Mouse (Mus musculus): Measurements from ENCODE around the gene Cage1. TPM values are rescaled to one million over a fixed set of nuclear protein-coding genes. Genes with fewer than 3 reads are reported as not detected.

Cage1 gene
- polyA plus RNA-seq, 1 experiment from 2014 or later: 1.6 TPM

- Histone ChIP-seq H3K4me3 (replicated peaks) (no peak overlapping the region), H3K36me3 (peaks cover 58% of the 10 kb centered on the region), H3K9ac (replicated peaks) (no peak overlapping the region), H3K9me3 (no peaks in the 10 kb centered on the region), H3K4me2 (no peak overlapping the region), H3K27me3 (no peaks in the 10 kb centered on the region), H3K27ac (no peak overlapping the region), H3K4me1 (replicated peaks) (no peaks in the 10 kb centered on the region)
- 89% methylated on average over 10 of the region's 11 CpGs for WGBS
- ATAC-seq (ENCODE audit: insufficient number of reproducible peaks, insufficient read depth, low FRiP score, low TSS enrichment, low read depth): no peak
Observed at GRCm38 (mm10) chr13:38062678-38063077, 25.8 kb upstream of the Cage1 start.

- no peak for ATAC-seq (ENCODE audit: insufficient number of reproducible peaks, insufficient read depth, low FRiP score, low TSS enrichment, low read depth)
- Histone ChIP-seq H3K9me3 (no peaks in the 10 kb centered on the region), H3K36me3 (peaks cover 94% of the 10 kb centered on the region), H3K4me1 (replicated peaks) (no peaks in the 10 kb centered on the region), H3K4me3 (replicated peaks) (no peak overlapping the region), H3K9ac (replicated peaks) (no peak overlapping the region), H3K4me2 (no peak overlapping the region), H3K27me3 (no peaks in the 10 kb centered on the region), H3K27ac (no peak overlapping the region)
- 90% methylated on average over 3 of the region's 3 CpGs for WGBS
Observed at GRCm38 (mm10) chr13:38049888-38050287, 13.0 kb upstream of the Cage1 start.

- ATAC-seq (ENCODE audit: insufficient number of reproducible peaks, insufficient read depth, low FRiP score, low TSS enrichment, low read depth): no peak
- H3K4me2 ChIP-seq: peak overlapping the region; percentile 91
- H3K27ac ChIP-seq: no peak overlapping the region
- H3K9me3 ChIP-seq: no peaks in the 10 kb centered on the region
- no peaks in the 10 kb centered on the region for H3K27me3 ChIP-seq
- 43% methylated on average over 12 of the region's 12 CpGs for WGBS
- H3K4me1 ChIP-seq (replicated peaks): peaks cover 17% of the 10 kb centered on the region
- peak overlapping the region; percentile 88 for H3K9ac ChIP-seq (replicated peaks)
- peaks cover 30% of the 10 kb centered on the region for H3K36me3 ChIP-seq
- H3K4me3 ChIP-seq (replicated peaks): peak overlapping the region; percentile 87
Observed at GRCm38 (mm10) chr13:38037811-38038210, 942 bp upstream of the Cage1 start.

DNA sequence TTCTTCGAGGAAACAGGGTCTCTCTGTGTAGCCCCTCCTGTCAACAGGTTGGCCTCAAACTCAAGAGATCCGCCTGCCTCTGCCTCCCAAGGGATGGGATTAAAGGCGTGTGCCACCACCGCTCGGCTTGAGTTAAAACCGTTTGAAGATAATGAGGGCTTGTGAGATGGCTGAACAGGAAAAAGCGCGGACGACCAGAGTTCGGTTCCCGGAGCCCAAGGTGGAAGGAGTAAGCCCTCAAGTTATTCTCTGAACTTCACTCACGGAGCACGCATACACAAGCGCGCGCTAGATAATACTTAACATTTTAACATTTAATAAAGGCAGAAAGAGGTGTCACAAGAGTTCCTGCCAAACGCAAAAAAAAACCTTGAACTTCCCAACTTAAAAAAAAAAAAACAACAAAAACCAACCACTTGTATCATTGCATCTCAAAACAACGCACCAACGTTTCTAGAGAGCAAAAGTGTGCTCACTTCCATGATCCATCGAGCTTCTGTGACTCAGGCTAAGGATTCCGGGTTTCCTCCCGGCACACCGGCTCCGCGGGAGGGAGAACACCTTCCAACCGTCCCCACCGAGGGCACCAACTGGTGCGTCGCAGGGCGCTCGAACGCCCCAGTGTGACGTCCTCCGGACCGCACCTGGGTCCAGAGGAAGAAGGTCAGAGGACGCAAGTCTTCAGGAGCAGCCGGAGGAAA is 376 bp downstream of the Cage1 start, which contains the start of gene Riok1:
Gene Riok1, plus strand, starts transcription at position 653 of the 701 bp plus-strand sequence.
- H3K9ac ChIP-seq (replicated peaks): peak within 1 kb of the TSS; percentile 88
- H3K4me2 ChIP-seq: peak within 1 kb of the TSS; percentile 91
- peak within 1 kb of the TSS; percentile 86 for H3K27ac ChIP-seq
- H3K4me1 ChIP-seq (replicated peaks): peaks cover 17% of the 10 kb centered on the region
- peaks cover 17% of the 10 kb centered on the region for H3K36me3 ChIP-seq
- 10% methylated on average over 37 of the region's 37 CpGs for WGBS
- H3K9me3 ChIP-seq: no peaks in the 10 kb centered on the region
- peak; percentile 64; the same call in 1 of the 2 replicates for ATAC-seq (ENCODE audit: insufficient number of reproducible peaks, insufficient read depth, low FRiP score, low TSS enrichment, low read depth)
- peak within 1 kb of the TSS; percentile 87 for H3K4me3 ChIP-seq (replicated peaks)
- no peaks in the 10 kb centered on the region for H3K27me3 ChIP-seq

DNA sequence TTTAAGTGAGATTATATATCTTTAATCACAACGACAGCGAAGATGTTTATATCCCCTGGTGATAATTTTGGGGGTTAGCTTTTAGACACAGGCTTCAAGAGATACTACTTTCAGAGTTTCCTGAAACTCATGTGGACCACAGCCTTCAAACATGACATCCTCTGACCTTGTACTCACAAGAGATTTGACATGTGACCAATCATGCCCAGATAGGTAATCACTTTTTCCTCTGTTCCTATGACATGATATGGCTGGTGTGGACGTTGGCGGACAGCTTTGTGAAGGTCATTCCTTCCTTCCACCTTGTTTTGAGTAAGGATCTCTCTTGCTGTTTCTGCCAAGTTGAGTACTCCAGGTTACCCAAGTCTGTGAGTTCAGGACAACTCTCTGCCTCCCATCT is 8.5 kb downstream of the Cage1 start:
- WGBS: 84% methylated on average over 4 of the region's 4 CpGs

GRCm38 (mm10) chr13:38027618-38028248 is 9.1 kb downstream of the Cage1 start:
- ATAC-seq (ENCODE audit: insufficient number of reproducible peaks, insufficient read depth, low FRiP score, low TSS enrichment, low read depth): no peak
- Histone ChIP-seq H3K4me3 (replicated peaks) (no peak overlapping the region), H3K9ac (replicated peaks) (no peak overlapping the region), H3K4me1 (replicated peaks) (no peaks in the 10 kb centered on the region), H3K27me3 (no peaks in the 10 kb centered on the region), H3K4me2 (no peak overlapping the region), H3K36me3 (no peaks in the 10 kb centered on the region), H3K27ac (no peak overlapping the region), H3K9me3 (no peaks in the 10 kb centered on the region)
- 65% methylated on average over 6 of the region's 6 CpGs for WGBS

More for the DNA sequence above, 8.5 kb downstream of the Cage1 start:
- H3K27me3 ChIP-seq: no peaks in the 10 kb centered on the region
- H3K4me2 ChIP-seq: no peak overlapping the region
- ATAC-seq (ENCODE audit: insufficient number of reproducible peaks, insufficient read depth, low FRiP score, low TSS enrichment, low read depth): no peak
- no peak overlapping the region for H3K4me3 ChIP-seq (replicated peaks)
- H3K4me1 ChIP-seq (replicated peaks): no peaks in the 10 kb centered on the region
- H3K9me3 ChIP-seq: no peaks in the 10 kb centered on the region
- no peak overlapping the region for H3K9ac ChIP-seq (replicated peaks)
- no peaks in the 10 kb centered on the region for H3K36me3 ChIP-seq
- no peak overlapping the region for H3K27ac ChIP-seq

DNA sequence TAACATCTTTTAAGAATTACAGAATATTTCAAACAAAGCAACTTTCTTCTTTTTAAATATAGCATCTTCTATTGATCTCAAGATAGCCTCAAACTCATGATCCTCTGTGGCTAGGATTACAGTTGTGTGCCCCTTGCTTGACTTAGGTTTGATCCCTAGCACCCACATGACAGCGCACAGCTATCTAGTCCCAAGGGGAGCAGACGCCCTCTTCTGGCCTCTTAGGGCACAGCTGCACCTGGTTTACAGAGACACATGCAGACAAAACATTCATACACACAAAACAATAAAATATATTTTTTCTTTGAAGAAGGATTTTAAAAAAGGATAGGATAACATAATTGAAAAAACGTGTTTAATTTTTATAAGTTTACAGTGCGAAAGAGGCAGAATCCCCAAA is 11.0 kb downstream of the Cage1 start:
- no peaks in the 10 kb centered on the region for H3K36me3 ChIP-seq
- H3K4me1 ChIP-seq (replicated peaks): no peaks in the 10 kb centered on the region
- no peak overlapping the region for H3K4me3 ChIP-seq (replicated peaks)
- 33% methylated on average over 4 of the region's 4 CpGs for WGBS
- H3K4me2 ChIP-seq: no peak overlapping the region
- no peak for ATAC-seq (ENCODE audit: insufficient number of reproducible peaks, insufficient read depth, low FRiP score, low TSS enrichment, low read depth)
- no peak overlapping the region for H3K27ac ChIP-seq
- no peak overlapping the region for H3K9ac ChIP-seq (replicated peaks)
- 0 out of 2 replicates have a peak, but pooled peaks cover 3% of the 10 kb centered on the region for H3K27me3 ChIP-seq
- no peaks in the 10 kb centered on the region for H3K9me3 ChIP-seq

GRCm38 (mm10) chr13:38018791-38019190 is 18.1 kb downstream of the Cage1 start:
- no peaks in the 10 kb centered on the region for H3K36me3 ChIP-seq
- ATAC-seq (ENCODE audit: insufficient number of reproducible peaks, insufficient read depth, low FRiP score, low TSS enrichment, low read depth): no peak
- no peak overlapping the region for H3K4me2 ChIP-seq
- H3K27me3 ChIP-seq: 0 out of 2 replicates have a peak, but pooled peaks cover 3% of the 10 kb centered on the region
- no peak overlapping the region for H3K9ac ChIP-seq (replicated peaks)
- no peak overlapping the region for H3K4me3 ChIP-seq (replicated peaks)
- no peak overlapping the region for H3K27ac ChIP-seq
- H3K9me3 ChIP-seq: peaks cover 5% of the 10 kb centered on the region; the same call in 1 of the 2 replicates
- WGBS: 75% methylated on average over 3 of the region's 3 CpGs
- no peaks in the 10 kb centered on the region for H3K4me1 ChIP-seq (replicated peaks)

- WGBS: 90% methylated on average over 4 of the region's 4 CpGs
- H3K27me3 ChIP-seq: no peaks in the 10 kb centered on the region
- ATAC-seq (ENCODE audit: insufficient number of reproducible peaks, insufficient read depth, low FRiP score, low TSS enrichment, low read depth): no peak
- H3K9ac ChIP-seq (replicated peaks): no peak overlapping the region
- H3K4me3 ChIP-seq (replicated peaks): no peak overlapping the region
- peaks cover 5% of the 10 kb centered on the region; the same call in 1 of the 2 replicates for H3K9me3 ChIP-seq
- no peaks in the 10 kb centered on the region for H3K36me3 ChIP-seq
- no peak overlapping the region for H3K4me2 ChIP-seq
- no peaks in the 10 kb centered on the region for H3K4me1 ChIP-seq (replicated peaks)
- no peak overlapping the region for H3K27ac ChIP-seq
Observed at GRCm38 (mm10) chr13:38015591-38015990, 21.3 kb downstream of the Cage1 start.

- Histone ChIP-seq H3K9me3 (no peaks in the 10 kb centered on the region), H3K9ac (replicated peaks) (no peak overlapping the region), H3K4me1 (replicated peaks) (no peaks in the 10 kb centered on the region), H3K27ac (no peak overlapping the region), H3K27me3 (no peaks in the 10 kb centered on the region), H3K36me3 (no peaks in the 10 kb centered on the region), H3K4me3 (replicated peaks) (no peak overlapping the region), H3K4me2 (no peak overlapping the region)
- 91% methylated on average over 5 of the region's 5 CpGs for WGBS
- no peak for ATAC-seq (ENCODE audit: insufficient number of reproducible peaks, insufficient read depth, low FRiP score, low TSS enrichment, low read depth)
Observed at GRCm38 (mm10) chr13:38012436-38012835, 24.4 kb downstream of the Cage1 start.

- H3K27me3 ChIP-seq: no peaks in the 10 kb centered on the region
- no peak overlapping the region for H3K4me3 ChIP-seq (replicated peaks)
- no peak overlapping the region for H3K9ac ChIP-seq (replicated peaks)
- WGBS: 82% methylated on average over 5 of the region's 5 CpGs
- no peak overlapping the region for H3K4me2 ChIP-seq
- no peaks in the 10 kb centered on the region for H3K4me1 ChIP-seq (replicated peaks)
- ATAC-seq (ENCODE audit: insufficient number of reproducible peaks, insufficient read depth, low FRiP score, low TSS enrichment, low read depth): no peak
- no peaks in the 10 kb centered on the region for H3K9me3 ChIP-seq
- H3K36me3 ChIP-seq: no peaks in the 10 kb centered on the region
- H3K27ac ChIP-seq: no peak overlapping the region
Observed at GRCm38 (mm10) chr13:38010444-38010910, 26.4 kb downstream of the Cage1 start.
